ENCODE assay signal across 8 mouse cellular contexts in genomic region chr14:72711130-72711529, GRCm38 (mm10). TPM values are rescaled to one million over a fixed set of nuclear protein-coding genes. Genes with fewer than 3 reads are reported as not detected.
DNase-seq lines count a peak whose midpoint lies in the region; ATAC-seq and TF ChIP-seq lines count a peak whose summit lies in the region.

No protein-coding gene starts in this region.

- ATAC-seq in heart, embryonic 13.5 days (ENCODE audit: extremely low read depth, insufficient number of reproducible peaks, low FRiP score, low TSS enrichment), result no peak
- ATAC-seq in forebrain, postnatal 0 days, result no peak
- ATAC-seq in CD4-positive, CD25-positive, alpha-beta regulatory T cell, adult 4 months, result no peak

- 44% methylated on average over 4 of the region's 4 CpGs for WGBS in heart, embryonic 13.5 days
- 37% methylated on average over 4 of the region's 4 CpGs for WGBS in forebrain, postnatal 0 days
- 73% methylated on average over 4 of the region's 4 CpGs for WGBS in macrophage (ENCODE audit: missing documents)

- H3K27ac ChIP-seq in heart, embryonic 13.5 days (replicated peaks), result no peak overlapping the region
- H3K27ac ChIP-seq in forebrain, postnatal 0 days (ENCODE audit: low read depth, low read length), result no peak overlapping the region
- H3K27ac ChIP-seq in macrophage, result no peak overlapping the region

- no peaks in the 10 kb centered on the region for H3K9me3 ChIP-seq in heart, embryonic 13.5 days
- H3K9me3 ChIP-seq in E14TG2a.4 (ENCODE audit: low read length), result no peaks in the 10 kb centered on the region
- no peaks in the 10 kb centered on the region for H3K9me3 ChIP-seq in forebrain, postnatal 0 days (ENCODE audit: low read length)

- H3K36me3 ChIP-seq in heart, embryonic 13.5 days, result no peaks in the 10 kb centered on the region
- H3K36me3 ChIP-seq in E14TG2a.4 (ENCODE audit: insufficient read depth, low read length) (no peaks in the 10 kb centered on the region), macrophage (ENCODE audit: inconsistent target) (no peaks in the 10 kb centered on the region)
- H3K36me3 ChIP-seq in forebrain, postnatal 0 days (ENCODE audit: insufficient read depth), result no peaks in the 10 kb centered on the region

- TF ChIP-seq CTCF in E14TG2a.4 (conservative IDR thresholded peaks at IDR 0.05; ENCODE audit: low read length), result no peak
- TF ChIP-seq CTCF in forebrain, postnatal 0 days (IDR thresholded peaks at IDR 0.05; ENCODE audit: low read depth), result no peak

- peaks cover 9% of the 10 kb centered on the region for H3K27me3 ChIP-seq in heart, embryonic 13.5 days (replicated peaks)
- H3K27me3 ChIP-seq in E14TG2a.4 (ENCODE audit: insufficient read depth, low read length), result peaks cover 25% of the 10 kb centered on the region
- peaks cover 6% of the 10 kb centered on the region; the same call in 1 of the 2 replicates for H3K27me3 ChIP-seq in forebrain, postnatal 0 days (ENCODE audit: insufficient read depth, low read length)

- H3K4me3 ChIP-seq in heart, embryonic 13.5 days, result peak overlapping the region; percentile 96
- H3K4me3 ChIP-seq in E14TG2a.4 (replicated peaks; ENCODE audit: low read length), result peak overlapping the region; percentile 92
- peak overlapping the region; percentile 97 for H3K4me3 ChIP-seq in forebrain, postnatal 0 days (ENCODE audit: low read depth, low read length)
- H3K4me3 ChIP-seq in macrophage (ENCODE audit: inconsistent target), result peak overlapping the region; percentile 85; the same call in 1 of the 2 replicates

- H3K9ac ChIP-seq in heart, embryonic 13.5 days, result peak overlapping the region; percentile 98; the same call in 1 of the 2 replicates
- H3K9ac ChIP-seq in forebrain, postnatal 0 days, result 0 out of 2 replicates have a peak overlapping the region, but pooled peaks have one; percentile 94

- H3K4me1 ChIP-seq in heart, embryonic 13.5 days, result peaks cover 14% of the 10 kb centered on the region
- H3K4me1 ChIP-seq in E14TG2a.4 (replicated peaks; ENCODE audit: low read depth, low read length), result peaks cover 9% of the 10 kb centered on the region
- no peaks in the 10 kb centered on the region for H3K4me1 ChIP-seq in forebrain, postnatal 0 days (ENCODE audit: insufficient read depth)

- peak overlapping the region; percentile 87 for H3K4me2 ChIP-seq in heart, embryonic 13.5 days
- peak overlapping the region; percentile 68 for H3K4me2 ChIP-seq in forebrain, postnatal 0 days (ENCODE audit: low read depth)

- peaks cover 31% of the 10 kb centered on the region for H3K79me2 ChIP-seq in macrophage (ENCODE audit: inconsistent target)

- no peak for DNase-seq in heart, adult 11 months
- DNase-seq in forebrain, postnatal 0 days, result no peak
- DNase-seq in cerebellum, postnatal 10 days, result no peak
- DNase-seq in frontal cortex, postnatal 10 days (ENCODE audit: low spot score in 2 of 2), result no peak

RNA-seq across cellular contexts. Expression of gene Fndc3a, which starts 1.3 kb away (rescaled TPM):
- 21.5 and 22.1 TPM in 2 replicates for polyA plus RNA-seq in heart, embryonic 13.5 days (2015; fragmentation: Nextera tagmentation; extraction: Ambion mirVana)
- 37.5 and 55.8 TPM in 2 replicates for total RNA-seq in forebrain, postnatal 0 days (2014; rRNA removed)
- 21.0 and 38.4 TPM in 2 replicates for polyA plus RNA-seq in forebrain, postnatal 0 days (2015; fragmentation: Nextera tagmentation; extraction: Ambion mirVana)
- total RNA-seq in macrophage (2018; cell fraction: chromatin; rRNA removed), result 1,000 to 10,000 TPM in 1 of 26 experiments, 100 to 1,000 TPM in 25; 214 to 1,172 (median 418) TPM
- total RNA-seq in macrophage (2018; cell fraction: cytosol; rRNA removed), result 100 to 1,000 TPM in 22 of 26 experiments, 10 to 100 TPM in 4; 95.0 to 246 (median 143) TPM
- 1,000 to 10,000 TPM in 1 of 26 experiments, 100 to 1,000 TPM in 25; 166 to 1,004 (median 345) TPM for total RNA-seq in macrophage (2018; cell fraction: nucleus; rRNA removed)
- polyA plus RNA-seq in macrophage (2018), result 62.8 to 82.3 TPM (median 74.6 TPM) in 3 replicates
- 10 to 100 TPM; 19.1 to 21.5 TPM for polyA plus RNA-seq in CD4-positive, CD25-positive, alpha-beta regulatory T cell, adult 4 months (2017; shearing (Covaris generic))
